Comparison of ENCODE assay signal across 13 mouse cellular contexts in genomic region chr19:48706267-48706923, GRCm38 (mm10).
A peak's percentile ranks its signal among the peaks of the same experiment; 100 is the strongest.
DNase-seq lines count a peak whose midpoint lies in the region; ATAC-seq and TF ChIP-seq lines count a peak whose summit lies in the region.
"Had no signal": no experiment of that assay in that cellular context is flagged by ENCODE, and none has a peak within 500 bp of the region (broad histone marks: within the 10 kb centered on the region; RNA-seq: fewer than 3 reads in every experiment).

No protein-coding gene starts in this region.

- no peak for TF ChIP-seq POLR2A in brain, embryonic 14.5 days (IDR thresholded peaks at IDR 0.05; ENCODE audit: borderline replicate concordance, extremely low read depth, insufficient read depth, insufficient read length, poor library complexity, severe bottlenecking)

- no peaks in the 10 kb centered on the region for H3K27me3 ChIP-seq in kidney, embryonic 15.5 days
- H3K27me3 ChIP-seq in embryonic facial prominence, embryonic 12.5 days = no peaks in the 10 kb centered on the region
- H3K27me3 ChIP-seq: hindbrain, embryonic 15.5 days; limb, embryonic 15.5 days had no signal

- no peak overlapping the region for H3K9ac ChIP-seq in kidney, embryonic 15.5 days
- H3K9ac ChIP-seq in embryonic facial prominence, embryonic 12.5 days = no peak overlapping the region
- H3K9ac ChIP-seq: hindbrain, embryonic 15.5 days; limb, embryonic 15.5 days had no signal

- peaks cover 16% of the 10 kb centered on the region for H3K4me1 ChIP-seq in kidney, embryonic 15.5 days
- H3K4me1 ChIP-seq in embryonic facial prominence, embryonic 12.5 days = peaks cover 2% of the 10 kb centered on the region; the same call in 1 of the 2 replicates
- H3K4me1 ChIP-seq: hindbrain, embryonic 15.5 days; limb, embryonic 15.5 days had no signal

- H3K27ac ChIP-seq in kidney, embryonic 15.5 days = peak overlapping the region; percentile 68
- H3K27ac ChIP-seq in embryonic facial prominence, embryonic 12.5 days = 0 out of 2 replicates have a peak overlapping the region, but pooled peaks have one; percentile 14
- H3K27ac ChIP-seq: hindbrain, embryonic 15.5 days; limb, embryonic 15.5 days had no signal

- H3K9me3 ChIP-seq in kidney, embryonic 15.5 days (replicated peaks) = no peaks in the 10 kb centered on the region
- no peaks in the 10 kb centered on the region for H3K9me3 ChIP-seq in embryonic facial prominence, embryonic 12.5 days
- H3K9me3 ChIP-seq: hindbrain, embryonic 15.5 days; limb, embryonic 15.5 days had no signal

- ATAC-seq in kidney, embryonic 15.5 days (replicated peaks; ENCODE audit: low FRiP score) = peak; percentile 87
- no peak for ATAC-seq in embryonic facial prominence, embryonic 12.5 days (ENCODE audit: insufficient number of reproducible peaks, insufficient read depth, low FRiP score, low TSS enrichment)
- ATAC-seq in megakaryocyte-erythroid progenitor cell, adult 5-6 weeks (replicated peaks; ENCODE audit: low FRiP score, low TSS enrichment, poor library complexity, severe bottlenecking) = no peak

- no peak for TF ChIP-seq CTCF in brain, embryonic 14.5 days (IDR thresholded peaks at IDR 0.05; ENCODE audit: borderline replicate concordance, extremely low read depth, insufficient read depth, insufficient read length)

- no peak for DNase-seq in kidney, adult 9 months
- peak; percentile 79 for DNase-seq in brain, embryonic 14.5 days (ENCODE audit: low read depth)
- peak; percentile 5 to 18 for DNase-seq in kidney, postnatal 4 days
- no peak for DNase-seq in lung, postnatal 25 days (ENCODE audit: low spot score)
- no peak for DNase-seq in heart, adult 11 months
- DNase-seq: cerebellum, postnatal 36 days; lung, postnatal 14 days; right cerebral cortex, adult 18-20 months had no signal

- no peaks in the 10 kb centered on the region for H3K36me3 ChIP-seq in kidney, embryonic 15.5 days
- no peaks in the 10 kb centered on the region for H3K36me3 ChIP-seq in embryonic facial prominence, embryonic 12.5 days
- H3K36me3 ChIP-seq: hindbrain, embryonic 15.5 days; limb, embryonic 15.5 days had no signal

- H3K4me3 ChIP-seq in kidney, embryonic 15.5 days (replicated peaks) = no peak overlapping the region
- H3K4me3 ChIP-seq in embryonic facial prominence, embryonic 12.5 days = no peak overlapping the region
- H3K4me3 ChIP-seq: hindbrain, embryonic 15.5 days; limb, embryonic 15.5 days had no signal

- no peak overlapping the region for H3K4me2 ChIP-seq in kidney, embryonic 15.5 days
- H3K4me2 ChIP-seq in embryonic facial prominence, embryonic 12.5 days (replicated peaks) = no peak overlapping the region
- H3K4me2 ChIP-seq: hindbrain, embryonic 15.5 days; limb, embryonic 15.5 days had no signal

- 2% methylated on average over 1 of the region's 1 CpGs for WGBS in kidney, embryonic 15.5 days
- whole genome bisulfite sequencing in embryonic facial prominence, embryonic 12.5 days = 2% methylated on average over 1 of the region's 1 CpGs

Comparison
In these comparisons a context has a peak if more than half of its experiments do, and no peak if none do; other contexts are left out.
1. DNase-seq: peak in brain, embryonic 14.5 days (single experiment) and kidney, postnatal 4 days (2 of 2); none in kidney, adult 9 months (single experiment), lung, postnatal 25 days (single experiment) and heart, adult 11 months (single experiment).